Mouse (Mus musculus) midbrain, postnatal 0 days (tissue): ENCODE measurements around the gene Olfr652. TPM values are rescaled to one million over a fixed set of nuclear protein-coding genes. Genes with fewer than 3 reads are reported as not detected.

Experiments
- ATAC-seq: fragments of 200-750 bp; cut with Nextera tagmentation; 2 replicates; pipeline ENCODE4 v1.8.0; 2017; ENCODE audit warnings: moderate number of reproducible peaks, mild to moderate bottlenecking, moderate TSS enrichment, moderate library complexity; ENCODE audit not compliant: low FRiP score
- DNase-seq: peaks from one replicate; pipeline ENCODE4 v3.0.0-alpha.2; 2015; ENCODE audit warnings: low spot score
- H3K27ac ChIP-seq: fragments of 300-500 bp; sonication (generic); 2 replicates; pipeline ENCODE4 v1.5.1; 2014; ENCODE audit warnings: low read depth, mild to moderate bottlenecking, low read length, mixed read lengths
- H3K27me3 ChIP-seq: fragments of 300-500 bp; sonication (generic); 2 replicates; pipeline ENCODE4 v1.6.1; 2014; ENCODE audit warnings: low read length, control low read depth, mixed read lengths; ENCODE audit not compliant: insufficient read depth
- H3K36me3 ChIP-seq: fragments of 300-500 bp; sonication (generic); 2 replicates; pipeline ENCODE4 v1.6.1; 2014; ENCODE audit warnings: low read length, control low read depth, mixed read lengths; ENCODE audit not compliant: insufficient read depth
- H3K4me1 ChIP-seq: fragments of 300-500 bp; sonication (generic); 2 replicates; pipeline ENCODE4 v1.6.1; 2014; ENCODE audit warnings: mild to moderate bottlenecking, control low read depth, antibody characterized with exemption, low read length, mixed read lengths; ENCODE audit not compliant: insufficient read depth
- H3K4me2 ChIP-seq: fragments of 300-500 bp; sonication (generic); 2 replicates; pipeline ENCODE4 v1.6.1; 2014; ENCODE audit warnings: low read depth, mild to moderate bottlenecking, low read length, mixed read lengths; ENCODE audit not compliant: poor library complexity, severe bottlenecking
- H3K4me3 ChIP-seq: fragments of 300-500 bp; sonication (generic); 2 replicates; pipeline ENCODE4 v1.5.1; 2014; ENCODE audit warnings: low read depth, mild to moderate bottlenecking, low read length, moderate library complexity
- H3K9ac ChIP-seq: fragments of 300-500 bp; sonication (generic); replicated peaks from 2 replicates; pipeline ENCODE4 v1.6.1; 2014; ENCODE audit warnings: mild to moderate bottlenecking, low read length, moderate library complexity, mixed read lengths; ENCODE audit not compliant: poor library complexity, severe bottlenecking
- H3K9me3 ChIP-seq: fragments of 300-500 bp; sonication (generic); 2 replicates; pipeline ENCODE4 v1.6.1; 2016; ENCODE audit warnings: low read length, control low read depth
- CTCF ChIP-seq: IDR thresholded peaks from 2 replicates; pipeline ENCODE4 v1.5.1; 2016; ENCODE audit warnings: antibody characterized with exemption, mild to moderate bottlenecking
- WGBS: fragments of 180-500 bp; shearing (Covaris S2); extraction: QIAGEN DNeasy Blood & Tissue Kit; methylation state at CpG from one replicate; pipeline ENCODE4 v1.1.7; 2014; 5-methylcytosine and 5-hydroxymethylcytosine counted together
- polyA plus RNA-seq: library from polyadenylated mRNA; unstranded; fragments of >200 nt; fragmentation: Nextera tagmentation; extraction: Ambion mirVana; gene quantifications from 2 replicates; pipeline ENCODE4 v1.2.1, GENCODE M21; 2015
- total RNA-seq: library from RNA; depleted of rRNA; stranded (reverse); fragments of >200 nt; gene quantifications from 2 replicates; pipeline ENCODE4 v1.2.3, GENCODE M21; 2014; rRNA removed

The Olfr652 gene
- total RNA-seq, result not detected in 2 replicates
- not detected in 2 replicates for polyA plus RNA-seq

GRCm38 (mm10) chr7:104560601-104561000 is at the start of gene Olfr652:
Gene Olfr652, plus strand, starts transcription at chr7:104560901.
- DNase-seq, result no peak
- H3K4me2 ChIP-seq, result no peak within 1 kb of the TSS
- no peak within 1 kb of the TSS for H3K27ac ChIP-seq
- H3K4me3 ChIP-seq, result no peak within 1 kb of the TSS
- no peaks in the 10 kb centered on the region for H3K9me3 ChIP-seq
- ATAC-seq, result no peak
- H3K4me1 ChIP-seq, result no peaks in the 10 kb centered on the region
- TF ChIP-seq CTCF, result no peak
- H3K27me3 ChIP-seq, result no peaks in the 10 kb centered on the region
- no peak within 1 kb of the TSS for H3K9ac ChIP-seq
- no peaks in the 10 kb centered on the region for H3K36me3 ChIP-seq

- H3K36me3 ChIP-seq, result no peaks in the 10 kb centered on the region
- no peak within 1 kb of the TSS for H3K4me2 ChIP-seq
- no peaks in the 10 kb centered on the region for H3K4me1 ChIP-seq
- DNase-seq (no peak), ATAC-seq (no peak)
- H3K9ac ChIP-seq, result no peak within 1 kb of the TSS
- no peak for TF ChIP-seq CTCF
- 81% methylated on average over 5 of the region's 5 CpGs for WGBS
- no peaks in the 10 kb centered on the region for H3K27me3 ChIP-seq
- no peak within 1 kb of the TSS for H3K4me3 ChIP-seq
- H3K27ac ChIP-seq, result no peak within 1 kb of the TSS
- no peaks in the 10 kb centered on the region for H3K9me3 ChIP-seq
These were observed 10.9 kb upstream of the Olfr652 start, which contains the start of gene Olfr651 for GRCm38 (mm10) chr7:104549833-104550232. Gene Olfr651, plus strand, starts transcription at chr7:104550133.

- no peak for DNase-seq
- Histone ChIP-seq H3K4me3 (no peak overlapping the region), H3K27me3 (no peaks in the 10 kb centered on the region), H3K4me2 (no peak overlapping the region), H3K27ac (no peak overlapping the region), H3K4me1 (no peaks in the 10 kb centered on the region), H3K9ac (no peak overlapping the region), H3K36me3 (no peaks in the 10 kb centered on the region), H3K9me3 (no peaks in the 10 kb centered on the region)
- TF ChIP-seq CTCF, result no peak
- no peak for ATAC-seq
- WGBS, result 76% methylated on average over 1 of the region's 1 CpGs
These were observed 8.0 kb upstream of the Olfr652 start for GRCm38 (mm10) chr7:104552700-104553099.

- DNase-seq, result no peak
- H3K27me3 ChIP-seq, result no peaks in the 10 kb centered on the region
- H3K4me2 ChIP-seq, result no peak within 1 kb of the TSS
- no peak within 1 kb of the TSS for H3K27ac ChIP-seq
- ATAC-seq, result no peak
- no peaks in the 10 kb centered on the region for H3K36me3 ChIP-seq
- H3K9me3 ChIP-seq, result no peaks in the 10 kb centered on the region
- no peaks in the 10 kb centered on the region for H3K4me1 ChIP-seq
- TF ChIP-seq CTCF, result no peak
- H3K4me3 ChIP-seq, result no peak within 1 kb of the TSS
- WGBS, result 79% methylated on average over 2 of the region's 2 CpGs
- H3K9ac ChIP-seq, result no peak within 1 kb of the TSS
These were observed 16.3 kb downstream of the Olfr652 start, which contains the start of gene Olfr653 for GRCm38 (mm10) chr7:104577014-104577413. Gene Olfr653, plus strand, starts transcription at chr7:104577314.

- Histone ChIP-seq H3K27me3 (no peaks in the 10 kb centered on the region), H3K9me3 (no peaks in the 10 kb centered on the region), H3K4me3 (no peak overlapping the region), H3K27ac (no peak overlapping the region), H3K4me2 (no peak overlapping the region), H3K4me1 (no peaks in the 10 kb centered on the region), H3K36me3 (no peaks in the 10 kb centered on the region), H3K9ac (no peak overlapping the region)
- 94% methylated on average over 4 of the region's 4 CpGs for WGBS
- no peak for DNase-seq
- no peak for ATAC-seq
- TF ChIP-seq CTCF, result no peak
These were observed 20.1 kb downstream of the Olfr652 start for GRCm38 (mm10) chr7:104580846-104581245.

GRCm38 (mm10) chr7:104581429-104581828 is 20.7 kb downstream of the Olfr652 start:
- no peak overlapping the region for H3K4me2 ChIP-seq
- WGBS, result 88% methylated on average over 4 of the region's 4 CpGs

More at GRCm38 (mm10) chr7:104581429-104581828, 20.7 kb downstream of the Olfr652 start:
- Histone ChIP-seq H3K27ac (no peak overlapping the region), H3K4me3 (no peak overlapping the region), H3K9ac (no peak overlapping the region), H3K36me3 (no peaks in the 10 kb centered on the region), H3K27me3 (no peaks in the 10 kb centered on the region), H3K9me3 (no peaks in the 10 kb centered on the region), H3K4me1 (no peaks in the 10 kb centered on the region)
- TF ChIP-seq CTCF, result no peak
- DNase-seq (no peak), ATAC-seq (no peak)
